Mouse (Mus musculus) kidney, adult 9 months (tissue): ENCODE data around the gene Grb2.
"Not testable (repeated sequence)": the region's sequence is repeated elsewhere in the genome, so short reads cannot be mapped to it uniquely, and the experiment has no call there.

ENCODE experiments used
- DNase-seq: peaks from one replicate; pipeline ENCODE4 v3.0.0; 2022

The Grb2 gene

GRCm38 (mm10) chr11:115685954-115686353 lies 22.4 kb downstream of the Grb2 start:
- DNase-seq = no peak

- no peak for DNase-seq
These were observed 23.5 kb downstream of the Grb2 start for GRCm38 (mm10) chr11:115684877-115685276.

- DNase-seq = no peak
These were observed 25.1 kb downstream of the Grb2 start for GRCm38 (mm10) chr11:115683326-115683725.

GRCm38 (mm10) chr11:115682411-115682810 lies 26.0 kb downstream of the Grb2 start:
- no peak for DNase-seq

GRCm38 (mm10) chr11:115679554-115680238 lies 28.7 kb downstream of the Grb2 start:
- peak; percentile 58 for DNase-seq

GRCm38 (mm10) chr11:115678861-115679260 lies 29.5 kb downstream of the Grb2 start:
- DNase-seq = no peak

- no peak for DNase-seq
These were observed 30.9 kb downstream of the Grb2 start for GRCm38 (mm10) chr11:115677511-115677910.

- DNase-seq = no peak
These were observed 31.7 kb downstream of the Grb2 start for GRCm38 (mm10) chr11:115676738-115677137.

GRCm38 (mm10) chr11:115674235-115674865 lies 34.0 kb downstream of the Grb2 start:
- DNase-seq = no peak

GRCm38 (mm10) chr11:115673471-115674234 lies 34.7 kb downstream of the Grb2 start:
- no peak for DNase-seq

GRCm38 (mm10) chr11:115672226-115672987 lies 36.0 kb downstream of the Grb2 start:
- no peak for DNase-seq

GRCm38 (mm10) chr11:115670451-115671050 lies 37.8 kb downstream of the Grb2 start:
- DNase-seq = peak; percentile 68

GRCm38 (mm10) chr11:115663676-115664335 lies 44.6 kb downstream of the Grb2 start:
- DNase-seq = no peak

- no peak for DNase-seq
These were observed 48.0 kb downstream of the Grb2 start for GRCm38 (mm10) chr11:115660376-115660775.

- no peak for DNase-seq
These were observed 49.9 kb downstream of the Grb2 start for GRCm38 (mm10) chr11:115658521-115658920.

- DNase-seq = no peak
These were observed 54.3 kb downstream of the Grb2 start for GRCm38 (mm10) chr11:115654128-115654527.

- no peak for DNase-seq
These were observed 55.2 kb downstream of the Grb2 start for GRCm38 (mm10) chr11:115653194-115653593.

- no peak for DNase-seq
These were observed 56.7 kb downstream of the Grb2 start for GRCm38 (mm10) chr11:115651680-115652079.

- DNase-seq = peak; percentile 44
These were observed 58.7 kb downstream of the Grb2 start for GRCm38 (mm10) chr11:115649706-115650105.

GRCm38 (mm10) chr11:115647459-115647858 lies 60.9 kb downstream of the Grb2 start:
- peak; percentile 75 for DNase-seq

GRCm38 (mm10) chr11:115646439-115646838 lies 62.0 kb downstream of the Grb2 start:
- DNase-seq = no peak

- not testable (repeated sequence) for DNase-seq
These were observed 62.9 kb downstream of the Grb2 start for GRCm38 (mm10) chr11:115645498-115645897.
